Mouse (Mus musculus): ENCODE measurements around the gene Eaf2.

Gene Eaf2

GRCm38 (mm10) chr16:36771703-36772102, 103.1 kb downstream of the Eaf2 start:
- in situ Hi-C loops (cut with MboI; ENCODE audit: low sequenced_read_pairs): no loop called here

GRCm38 (mm10) chr16:36771244-36771643, 103.6 kb downstream of the Eaf2 start:
- in situ Hi-C loops (cut with MboI; ENCODE audit: low sequenced_read_pairs): no loop called here

- in situ Hi-C loops (cut with MboI; ENCODE audit: low sequenced_read_pairs): no loop called here
Measured at GRCm38 (mm10) chr16:36770830-36771229, 104.0 kb downstream of the Eaf2 start.

GRCm38 (mm10) chr16:36770191-36770771, 104.5 kb downstream of the Eaf2 start:
- in situ Hi-C loops (cut with MboI; ENCODE audit: low sequenced_read_pairs): no loop called here

GRCm38 (mm10) chr16:36751979-36752378, 122.8 kb downstream of the Eaf2 start:
- in situ Hi-C loops (cut with MboI; ENCODE audit: low sequenced_read_pairs): no loop called here

GRCm38 (mm10) chr16:36747767-36748166, 127.0 kb downstream of the Eaf2 start:
- in situ Hi-C loops (cut with MboI; ENCODE audit: low sequenced_read_pairs): no loop called here

- in situ Hi-C loops (cut with MboI; ENCODE audit: low sequenced_read_pairs): no loop called here
Measured at GRCm38 (mm10) chr16:36747068-36747467, 127.7 kb downstream of the Eaf2 start.

GRCm38 (mm10) chr16:36743580-36743979, 131.2 kb downstream of the Eaf2 start:
- in situ Hi-C loops (cut with MboI; ENCODE audit: low sequenced_read_pairs): no loop called here

Measured in CH12F3 (cell line).